ENCODE assay signal across 11 mouse cellular contexts in genomic region chr10:23203885-23204284, GRCm38 (mm10).
DNase-seq lines count a peak whose midpoint lies in the region; ATAC-seq and TF ChIP-seq lines count a peak whose summit lies in the region.
"Had no signal": no experiment of that assay in that cellular context is flagged by ENCODE, and none has a peak within 500 bp of the region (broad histone marks: within the 10 kb centered on the region; RNA-seq: fewer than 3 reads in every experiment).

No protein-coding gene starts in this region.

- no peaks in the 10 kb centered on the region for H3K27me3 ChIP-seq in forebrain, postnatal 0 days (ENCODE audit: insufficient read depth, low read length)
- H3K27me3 ChIP-seq in liver, postnatal 0 days (ENCODE audit: insufficient read depth, low read length), result no peaks in the 10 kb centered on the region
- H3K27me3 ChIP-seq: hindbrain, embryonic 13.5 days; midbrain, embryonic 12.5 days had no signal

- H3K36me3 ChIP-seq in forebrain, postnatal 0 days (ENCODE audit: insufficient read depth), result no peaks in the 10 kb centered on the region
- H3K36me3 ChIP-seq in liver, postnatal 0 days (replicated peaks; ENCODE audit: insufficient read depth, low read length), result no peaks in the 10 kb centered on the region
- H3K36me3 ChIP-seq: hindbrain, embryonic 13.5 days; midbrain, embryonic 12.5 days had no signal

- H3K9me3 ChIP-seq in forebrain, postnatal 0 days (ENCODE audit: low read length), result no peaks in the 10 kb centered on the region
- no peaks in the 10 kb centered on the region for H3K9me3 ChIP-seq in liver, postnatal 0 days (ENCODE audit: low read length)
- H3K9me3 ChIP-seq: hindbrain, embryonic 13.5 days; midbrain, embryonic 12.5 days had no signal

- TF ChIP-seq CTCF in forebrain, postnatal 0 days (IDR thresholded peaks at IDR 0.05; ENCODE audit: low read depth), result no peak
- no peak for TF ChIP-seq CTCF in liver, postnatal 0 days (IDR thresholded peaks at IDR 0.05; ENCODE audit: low read depth)

- no peak for TF ChIP-seq EP300 in liver, postnatal 0 days (IDR thresholded peaks at IDR 0.05; ENCODE audit: low read depth)

- no peak overlapping the region for H3K4me2 ChIP-seq in forebrain, postnatal 0 days (ENCODE audit: low read depth)
- no peak overlapping the region for H3K4me2 ChIP-seq in liver, postnatal 0 days (ENCODE audit: low read depth, low read length)
- H3K4me2 ChIP-seq: hindbrain, embryonic 13.5 days; midbrain, embryonic 12.5 days had no signal

- no peak overlapping the region for H3K27ac ChIP-seq in forebrain, postnatal 0 days (ENCODE audit: low read depth, low read length)
- H3K27ac ChIP-seq in liver, postnatal 0 days (ENCODE audit: low read depth), result no peak overlapping the region
- H3K27ac ChIP-seq: hindbrain, embryonic 13.5 days; midbrain, embryonic 12.5 days had no signal

- WGBS in forebrain, postnatal 0 days, result 31% methylated on average over 4 of the region's 4 CpGs
- 59% methylated on average over 4 of the region's 4 CpGs for WGBS in liver, postnatal 0 days (ENCODE audit: insufficient replicate concordance)

- peak; percentile 40; the same call in 1 of the 2 replicates for ATAC-seq in forebrain, postnatal 0 days
- no peak for ATAC-seq in liver, postnatal 0 days

- peaks cover 3% of the 10 kb centered on the region; the same call in 1 of the 2 replicates for H3K4me1 ChIP-seq in forebrain, postnatal 0 days (ENCODE audit: insufficient read depth)
- H3K4me1 ChIP-seq in liver, postnatal 0 days (ENCODE audit: insufficient read depth), result no peaks in the 10 kb centered on the region
- H3K4me1 ChIP-seq: hindbrain, embryonic 13.5 days had no signal

- no peak overlapping the region for H3K4me3 ChIP-seq in forebrain, postnatal 0 days (ENCODE audit: low read depth, low read length)
- no peak overlapping the region for H3K4me3 ChIP-seq in liver, postnatal 0 days (ENCODE audit: low read depth, low read length)
- H3K4me3 ChIP-seq: hindbrain, embryonic 13.5 days; midbrain, embryonic 12.5 days had no signal

- H3K9ac ChIP-seq in forebrain, postnatal 0 days, result no peak overlapping the region
- H3K9ac ChIP-seq in liver, postnatal 0 days (replicated peaks), result no peak overlapping the region
- H3K9ac ChIP-seq: hindbrain, embryonic 13.5 days; midbrain, embryonic 12.5 days had no signal

- peak; percentile 14 to 18 for DNase-seq in cerebellum, postnatal 10 days
- DNase-seq in cerebellum, adult 8-10 months, result no peak
- peak; percentile 30 to 39 for DNase-seq in layer of hippocampus, adult 18-20 months (ENCODE audit: low spot score in 2 of 2)
- DNase-seq in layer of hippocampus, postnatal 25 days (ENCODE audit: extremely low spot score in 1 of 2, low spot score in 1 of 2), result no peak
- peak; percentile 34 for DNase-seq in 416B (ENCODE audit: low read depth)
- DNase-seq in forebrain, postnatal 0 days, result no peak
- no peak for DNase-seq in cerebellum, postnatal 36 days
- no peak for DNase-seq in liver, postnatal 0 days
- DNase-seq: cerebellum, adult 18-20 months had no signal

Comparison
In these comparisons a context has a peak if more than half of its experiments do, and no peak if none do; other contexts are left out.
1. DNase-seq: peak in cerebellum, postnatal 10 days (2 of 2), layer of hippocampus, adult 18-20 months (2 of 2) and 416B (single experiment); none in cerebellum, adult 8-10 months (single experiment), layer of hippocampus, postnatal 25 days (0 of 2), forebrain, postnatal 0 days (single experiment), cerebellum, postnatal 36 days (0 of 2) and liver, postnatal 0 days (single experiment).